8 mouse cellular contexts compared by ENCODE assay signal in the genomic region with DNA sequence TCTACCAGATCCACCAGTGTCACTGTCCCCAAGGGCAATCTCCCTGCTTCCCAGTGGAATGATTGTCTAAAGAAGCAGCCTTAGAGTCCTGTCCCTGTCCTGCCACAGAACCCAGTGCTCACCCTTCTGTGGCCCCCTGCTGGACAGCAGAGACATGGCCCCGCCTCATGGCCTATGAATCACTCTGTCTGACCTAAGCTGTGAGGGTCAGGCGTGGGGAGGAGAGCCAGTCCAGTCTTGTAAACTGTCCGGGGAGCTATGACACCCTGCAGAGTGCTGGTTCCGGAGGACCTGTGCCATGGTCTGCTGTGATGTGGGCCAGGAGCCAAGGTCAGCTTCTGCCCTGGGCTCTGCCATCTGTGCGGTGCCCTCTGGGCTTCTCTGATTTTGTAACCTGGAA.
DNase-seq lines count a peak whose midpoint lies in the region; ATAC-seq and TF ChIP-seq lines count a peak whose summit lies in the region.

No protein-coding gene starts in this region.

- peak; percentile 93 for TF ChIP-seq CTCF in liver, postnatal 0 days (IDR thresholded peaks at IDR 0.05; ENCODE audit: low read depth)

- no peak overlapping the region for H3K4me2 ChIP-seq in liver, postnatal 0 days (ENCODE audit: low read depth, low read length)

- ATAC-seq in liver, postnatal 0 days, result peak; percentile 85

- no peaks in the 10 kb centered on the region for H3K36me3 ChIP-seq in liver, postnatal 0 days (replicated peaks; ENCODE audit: insufficient read depth, low read length)

- no peak for TF ChIP-seq EP300 in liver, postnatal 0 days (IDR thresholded peaks at IDR 0.05; ENCODE audit: low read depth)

- whole genome bisulfite sequencing in liver, postnatal 0 days (ENCODE audit: insufficient replicate concordance), result 40% methylated on average over 5 of the region's 5 CpGs

- H3K9ac ChIP-seq in liver, postnatal 0 days (replicated peaks), result no peak overlapping the region

- H3K9me3 ChIP-seq in liver, postnatal 0 days (ENCODE audit: low read length), result no peaks in the 10 kb centered on the region

- no peaks in the 10 kb centered on the region for H3K4me1 ChIP-seq in liver, postnatal 0 days (ENCODE audit: insufficient read depth)

- no peak overlapping the region for H3K27ac ChIP-seq in liver, postnatal 0 days (ENCODE audit: low read depth)

- no peak overlapping the region for H3K4me3 ChIP-seq in liver, postnatal 0 days (ENCODE audit: low read depth, low read length)

- DNase-seq in spleen, adult 18-20 months, result peak; percentile 10 to 34
- no peak for DNase-seq in spleen, adult 12 weeks (ENCODE audit: low spot score)
- peak; percentile 61 for DNase-seq in cerebellum, adult 11 months
- DNase-seq in gastrocnemius, postnatal 14 days, result peak; percentile 91
- peak; percentile 64 for DNase-seq in kidney, adult 11 months
- DNase-seq in liver, postnatal 0 days, result peak; percentile 79
- DNase-seq in ovary, postnatal 36 days (ENCODE audit: low spot score), result peak; percentile 78
- DNase-seq in yolk sac, embryonic 10.5 days (ENCODE audit: low spot score), result peak; percentile 64

- intact Hi-C loops in gastrocnemius, postnatal 14 days (cut with DNase I; ENCODE audit: low total_unique reads), result loop anchor here (5.0 kb wide), 1 partner anchor 157 kb away; no protein-coding TSS in a partner anchor

- no peaks in the 10 kb centered on the region for H3K27me3 ChIP-seq in liver, postnatal 0 days (ENCODE audit: insufficient read depth, low read length)
